Mouse (Mus musculus): ENCODE data around the gene Olfr350.

Olfr350 gene

DNA sequence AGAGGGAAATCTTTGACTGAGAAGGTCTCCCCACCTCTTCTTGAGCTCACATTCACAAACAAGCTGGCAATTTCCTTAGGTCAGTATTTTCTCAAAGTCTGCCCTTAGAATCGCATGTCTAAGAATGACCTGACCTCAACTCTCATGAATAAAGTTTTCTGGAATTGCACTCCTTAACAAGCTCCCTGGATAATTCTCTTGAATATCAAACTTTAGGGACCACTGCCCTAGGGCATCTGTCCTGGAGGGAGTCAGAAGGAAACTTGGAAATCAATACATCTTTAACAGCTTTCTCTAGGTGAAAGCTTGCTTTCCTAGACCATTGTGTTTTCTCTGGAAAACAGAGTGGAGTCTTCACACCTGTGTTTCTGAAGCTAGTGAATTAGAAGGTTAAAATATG is at the start of gene Olfr350:
Gene Olfr350 (plus strand): TSS at position 301 of the 400 bp plus-strand sequence.
- DNase-seq: no peak

GRCm38 (mm10) chr2:36816932-36817331 is 29.2 kb upstream of the Olfr350 start, which contains the start of gene Olfr3:
Gene Olfr3, minus strand, starts transcription at chr2:36817032.
- no peak for DNase-seq

DNA sequence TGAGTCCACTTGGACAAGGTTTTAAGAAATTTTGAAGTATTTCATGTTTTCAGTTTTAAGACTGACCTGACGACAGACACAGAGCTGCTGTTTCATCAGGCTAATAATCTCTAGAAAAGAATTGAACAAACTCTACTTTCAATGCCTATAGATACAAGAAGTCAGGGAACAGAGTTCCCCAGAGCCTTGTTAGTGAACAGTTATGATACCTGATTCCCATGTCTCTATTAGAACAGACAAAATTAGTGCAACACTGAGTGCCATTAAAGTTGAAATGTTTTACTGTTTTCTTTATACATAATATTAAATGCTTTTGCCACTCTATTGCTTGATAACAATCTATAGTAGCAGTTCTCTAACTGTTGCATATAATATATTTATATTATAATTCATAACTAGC is 16.4 kb downstream of the Olfr350 start, which contains the start of gene Olfr351:
Gene Olfr351 (minus strand): TSS at position 101 of the 400 bp plus-strand sequence.
- DNase-seq: no peak

GRCm38 (mm10) chr2:36868160-36868559 is 22.1 kb downstream of the Olfr350 start, which contains the start of gene Olfr352:
Gene Olfr352, plus strand, starts transcription at chr2:36868460.
- DNase-seq: no peak

DNA sequence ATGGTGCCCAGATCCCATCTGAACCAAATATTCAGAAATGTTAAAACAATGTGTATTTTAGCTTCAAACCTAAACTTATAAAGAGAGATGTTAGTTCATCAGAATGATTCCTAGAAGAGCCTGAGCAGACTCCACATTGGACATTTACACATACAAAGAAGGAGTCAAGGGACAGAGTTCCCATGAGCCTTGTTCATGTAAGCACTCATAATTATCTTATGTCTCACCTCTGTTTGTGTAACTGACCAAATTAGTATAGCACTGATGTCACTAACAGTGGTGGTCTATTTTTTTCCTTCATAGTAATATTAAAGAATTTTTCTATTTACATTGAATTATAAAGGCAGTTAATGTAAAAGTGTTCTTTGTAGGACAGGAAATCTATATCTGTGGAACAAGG is 46.7 kb downstream of the Olfr350 start, which contains the start of gene Olfr353:
Gene Olfr353 (minus strand): TSS at position 101 of the 400 bp plus-strand sequence.
- no peak for DNase-seq

DNA sequence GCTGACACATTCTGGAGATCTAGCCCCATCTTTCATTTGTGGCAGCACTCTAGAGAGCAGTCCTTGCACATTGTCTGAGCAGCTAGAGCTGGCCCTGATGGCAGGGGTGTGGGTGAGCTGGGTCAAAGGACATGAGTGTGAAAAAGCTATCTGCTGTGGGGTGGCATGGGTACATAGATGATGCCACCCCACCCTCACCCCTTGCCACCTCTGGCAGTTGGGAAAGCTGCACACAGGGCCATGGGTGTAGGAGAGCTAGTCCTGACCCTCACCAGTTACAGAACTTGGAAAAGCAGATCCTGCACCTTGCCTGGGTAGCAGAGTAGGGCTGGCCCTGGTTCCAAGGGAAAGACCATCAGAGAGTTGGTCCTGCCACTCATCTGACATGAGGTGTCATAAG is 51.0 kb downstream of the Olfr350 start:
- DNase-seq: no peak
